Mouse (Mus musculus) CD4-positive helper T cell, adult 2 months (primary cell): ENCODE measurements around the gene Zdhhc14.
"Not testable (repeated sequence)": the region's sequence is repeated elsewhere in the genome, so short reads cannot be mapped to it uniquely, and the experiment has no call there.

Source experiments
- DNase-seq: peaks from one replicate; pipeline ENCODE4 v3.0.0-alpha.2; 2012; ENCODE audit warnings: low read depth, missing footprints, low spot score

Zdhhc14 gene

GRCm38 (mm10) chr17:5600505-5601027 is 108.2 kb downstream of the Zdhhc14 start:
- DNase-seq, result no peak

- no peak for DNase-seq
These were observed 109.6 kb downstream of the Zdhhc14 start for GRCm38 (mm10) chr17:5601953-5602352.

GRCm38 (mm10) chr17:5606151-5606591 is 113.8 kb downstream of the Zdhhc14 start:
- no peak for DNase-seq

- DNase-seq, result no peak
These were observed 115.0 kb downstream of the Zdhhc14 start for GRCm38 (mm10) chr17:5607352-5607751.

- DNase-seq, result no peak
These were observed 117.7 kb downstream of the Zdhhc14 start for GRCm38 (mm10) chr17:5609875-5610552.

- no peak for DNase-seq
These were observed 119.9 kb downstream of the Zdhhc14 start for GRCm38 (mm10) chr17:5612236-5612635.

GRCm38 (mm10) chr17:5614771-5615318 is 122.5 kb downstream of the Zdhhc14 start:
- DNase-seq, result no peak

GRCm38 (mm10) chr17:5621626-5622591 is 129.6 kb downstream of the Zdhhc14 start:
- DNase-seq, result no peak

GRCm38 (mm10) chr17:5622764-5623163 is 130.4 kb downstream of the Zdhhc14 start:
- DNase-seq, result no peak

- no peak for DNase-seq
These were observed 130.8 kb downstream of the Zdhhc14 start for GRCm38 (mm10) chr17:5623181-5623580.

- not testable (repeated sequence) for DNase-seq
These were observed 132.5 kb downstream of the Zdhhc14 start for GRCm38 (mm10) chr17:5624815-5625214.

- peak; percentile 9 for DNase-seq
These were observed 134.0 kb downstream of the Zdhhc14 start for GRCm38 (mm10) chr17:5626402-5626801.

- no peak for DNase-seq
These were observed 135.3 kb downstream of the Zdhhc14 start for GRCm38 (mm10) chr17:5627664-5628063.

GRCm38 (mm10) chr17:5629651-5630050 is 137.3 kb downstream of the Zdhhc14 start:
- DNase-seq, result no peak

- no peak for DNase-seq
These were observed 142.9 kb downstream of the Zdhhc14 start for GRCm38 (mm10) chr17:5635254-5635653.

GRCm38 (mm10) chr17:5641436-5641835 is 149.1 kb downstream of the Zdhhc14 start:
- DNase-seq, result no peak

- no peak for DNase-seq
These were observed 150.8 kb downstream of the Zdhhc14 start for GRCm38 (mm10) chr17:5642918-5643721.

- DNase-seq, result no peak
These were observed 157.8 kb downstream of the Zdhhc14 start for GRCm38 (mm10) chr17:5650124-5650523.

- DNase-seq, result no peak
These were observed 158.3 kb downstream of the Zdhhc14 start for GRCm38 (mm10) chr17:5650642-5651041.

- DNase-seq, result no peak
These were observed 159.2 kb downstream of the Zdhhc14 start for GRCm38 (mm10) chr17:5651551-5651950.

GRCm38 (mm10) chr17:5653981-5654380 is 161.6 kb downstream of the Zdhhc14 start:
- no peak for DNase-seq
